Mouse (Mus musculus) lung, embryonic 15.5 days (tissue): ENCODE results near the gene Gm9495. TPM values are rescaled to one million over a fixed set of nuclear protein-coding genes. Genes with fewer than 3 reads are reported as not detected.
"Not testable (repeated sequence)": the region's sequence is repeated elsewhere in the genome, so short reads cannot be mapped to it uniquely, and the experiment has no call there.

Source experiments
- ATAC-seq: fragments of 200-750 bp; cut with Nextera tagmentation; 2 replicates; pipeline ENCODE4 v1.8.0; 2017; ENCODE audit warnings: moderate number of reproducible peaks, borderline replicate concordance; ENCODE audit not compliant: low FRiP score, low TSS enrichment; ENCODE audit errors: extremely low read depth
- H3K27ac ChIP-seq: fragments of 300-500 bp; sonication (generic); 2 replicates; pipeline ENCODE4 v1.5.1; 2015; ENCODE audit warnings: moderate library complexity, mild to moderate bottlenecking, inconsistent platforms
- H3K27me3 ChIP-seq: fragments of 300-500 bp; sonication (generic); 2 replicates; pipeline ENCODE4 v1.6.1; 2015; ENCODE audit warnings: inconsistent platforms
- H3K36me3 ChIP-seq: fragments of 300-500 bp; sonication (generic); 2 replicates; pipeline ENCODE4 v1.6.1; 2015; ENCODE audit warnings: inconsistent platforms
- H3K4me1 ChIP-seq: fragments of 300-500 bp; sonication (generic); 2 replicates; pipeline ENCODE4 v1.6.1; 2015; ENCODE audit warnings: inconsistent platforms
- H3K4me2 ChIP-seq: fragments of 300-500 bp; sonication (generic); 2 replicates; pipeline ENCODE4 v1.6.1; 2015; ENCODE audit warnings: inconsistent platforms, mild to moderate bottlenecking, moderate library complexity
- H3K4me3 ChIP-seq: fragments of 300-500 bp; sonication (generic); 2 replicates; pipeline ENCODE4 v1.5.1; 2015; ENCODE audit warnings: mild to moderate bottlenecking, inconsistent platforms
- H3K9ac ChIP-seq: fragments of 300-500 bp; sonication (generic); 2 replicates; pipeline ENCODE4 v1.6.1; 2015; ENCODE audit warnings: inconsistent platforms
- H3K9me3 ChIP-seq: fragments of 300-500 bp; sonication (generic); 2 replicates; pipeline ENCODE4 v1.6.1; 2016; ENCODE audit warnings: inconsistent platforms
- WGBS: fragments of 180-500 bp; shearing (Covaris S2); methylation state at CpG from one replicate; pipeline ENCODE4 v1.1.7; 2015; 5-methylcytosine and 5-hydroxymethylcytosine counted together
- polyA plus RNA-seq: library from polyadenylated mRNA; unstranded; fragments of >200 nt; fragmentation: Nextera tagmentation; extraction: Ambion mirVana; gene quantifications from 2 replicates; pipeline ENCODE4 v1.2.1, GENCODE M21; 2015

Gene Gm9495
- polyA plus RNA-seq = not detected in 2 replicates

- ATAC-seq, H3K27me3 ChIP-seq, H3K36me3 ChIP-seq, H3K4me2 ChIP-seq, H3K4me1 ChIP-seq, H3K9ac ChIP-seq, H3K4me3 ChIP-seq, H3K9me3 ChIP-seq, H3K27ac ChIP-seq: not testable (repeated sequence)
- WGBS = 70% methylated on average over 1 of the region's 3 CpGs
Measured at GRCm38 (mm10) chr8:69453465-69453864, at the start of gene Gm9495. Gm9495 (minus strand) TSS chr8:69453565.

- H3K9ac ChIP-seq, H3K4me2 ChIP-seq, H3K9me3 ChIP-seq, H3K4me1 ChIP-seq, H3K4me3 ChIP-seq, H3K27ac ChIP-seq, H3K36me3 ChIP-seq, H3K27me3 ChIP-seq, ATAC-seq: not testable (repeated sequence)
- WGBS = 87% methylated on average over 3 of the region's 3 CpGs
Measured at GRCm38 (mm10) chr8:69474946-69475345, 21.6 kb upstream of the Gm9495 start.

- not testable (repeated sequence) for ATAC-seq, H3K27me3 ChIP-seq, H3K4me3 ChIP-seq, H3K4me1 ChIP-seq, H3K9me3 ChIP-seq, H3K36me3 ChIP-seq, H3K4me2 ChIP-seq, H3K27ac ChIP-seq, H3K9ac ChIP-seq
- WGBS = 68% methylated on average over 3 of the region's 3 CpGs
Measured at GRCm38 (mm10) chr8:69420018-69420417, 33.3 kb downstream of the Gm9495 start.

GRCm38 (mm10) chr8:69414326-69414725, 39.0 kb downstream of the Gm9495 start:
- Histone ChIP-seq H3K27me3 (no peaks in the 10 kb centered on the region), H3K4me1 (no peaks in the 10 kb centered on the region), H3K4me2 (no peak overlapping the region), H3K27ac (no peak overlapping the region), H3K9ac (no peak overlapping the region), H3K36me3 (no peaks in the 10 kb centered on the region), H3K9me3 (no peaks in the 10 kb centered on the region), H3K4me3 (no peak overlapping the region)
- no peak for ATAC-seq
- WGBS = 83% methylated on average over 1 of the region's 1 CpGs

- 72% methylated on average over 6 of the region's 6 CpGs for WGBS
- no peaks in the 10 kb centered on the region for H3K27me3 ChIP-seq
Measured at GRCm38 (mm10) chr8:69404768-69405167, 48.6 kb downstream of the Gm9495 start.

GRCm38 (mm10) chr8:69399956-69400443, 53.4 kb downstream of the Gm9495 start:
- Histone ChIP-seq H3K9ac (peak overlapping the region; percentile 57), H3K27ac (peak overlapping the region; percentile 35; the same call in 1 of the 2 replicates), H3K4me3 (peak overlapping the region; percentile 46), H3K4me2 (peak overlapping the region; percentile 78), H3K27me3 (no peaks in the 10 kb centered on the region), H3K4me1 (0 out of 2 replicates have a peak, but pooled peaks cover 3% of the 10 kb centered on the region), H3K36me3 (no peaks in the 10 kb centered on the region), H3K9me3 (no peaks in the 10 kb centered on the region)
- 49% methylated on average over 4 of the region's 4 CpGs for WGBS
- ATAC-seq = no peak

More at GRCm38 (mm10) chr8:69404768-69405167, 48.6 kb downstream of the Gm9495 start:
- Histone ChIP-seq H3K4me3 (no peak overlapping the region), H3K4me1 (no peaks in the 10 kb centered on the region), H3K36me3 (no peaks in the 10 kb centered on the region), H3K9me3 (no peaks in the 10 kb centered on the region), H3K4me2 (no peak overlapping the region), H3K27ac (no peak overlapping the region), H3K9ac (no peak overlapping the region)
- ATAC-seq = no peak

- peak overlapping the region; percentile 78 for H3K4me2 ChIP-seq
- H3K36me3 ChIP-seq = no peaks in the 10 kb centered on the region
- no peaks in the 10 kb centered on the region for H3K9me3 ChIP-seq
- peak; percentile 62 for ATAC-seq
- peak overlapping the region; percentile 57 for H3K9ac ChIP-seq
- H3K4me1 ChIP-seq = peaks cover 6% of the 10 kb centered on the region; the same call in 1 of the 2 replicates
- H3K27ac ChIP-seq = peak overlapping the region; percentile 35
- H3K4me3 ChIP-seq = peak overlapping the region; percentile 46
- no peaks in the 10 kb centered on the region for H3K27me3 ChIP-seq
- WGBS = 8% methylated on average over 42 of the region's 43 CpGs
Measured at GRCm38 (mm10) chr8:69399181-69399955, 54.0 kb downstream of the Gm9495 start.

GRCm38 (mm10) chr8:69396196-69396595, 57.2 kb downstream of the Gm9495 start:
- Histone ChIP-seq H3K9me3 (0 out of 2 replicates have a peak, but pooled peaks cover 4% of the 10 kb centered on the region), H3K9ac (no peak overlapping the region), H3K36me3 (0 out of 2 replicates have a peak, but pooled peaks cover 7% of the 10 kb centered on the region), H3K4me3 (no peak overlapping the region), H3K27ac (no peak overlapping the region), H3K27me3 (no peaks in the 10 kb centered on the region), H3K4me1 (peaks cover 9% of the 10 kb centered on the region; the same call in 1 of the 2 replicates), H3K4me2 (peak overlapping the region; percentile 63; the same call in 1 of the 2 replicates)
- ATAC-seq = no peak
- 64% methylated on average over 6 of the region's 6 CpGs for WGBS

- Histone ChIP-seq H3K36me3 (0 out of 2 replicates have a peak, but pooled peaks cover 8% of the 10 kb centered on the region), H3K9ac (peak overlapping the region; percentile 94), H3K9me3 (0 out of 2 replicates have a peak, but pooled peaks cover 4% of the 10 kb centered on the region), H3K27me3 (no peaks in the 10 kb centered on the region), H3K4me2 (peak overlapping the region; percentile 63), H3K27ac (peak overlapping the region; percentile 98), H3K4me3 (peak overlapping the region; percentile 86), H3K4me1 (peaks cover 9% of the 10 kb centered on the region; the same call in 1 of the 2 replicates)
- under 1% methylated on average over 26 of the region's 26 CpGs for WGBS
- peak; percentile 98 for ATAC-seq
Measured at GRCm38 (mm10) chr8:69395050-69395789, 58.1 kb downstream of the Gm9495 start.

GRCm38 (mm10) chr8:69384361-69384760, 69.0 kb downstream of the Gm9495 start:
- Histone ChIP-seq H3K4me2 (no peak overlapping the region), H3K4me1 (no peaks in the 10 kb centered on the region), H3K9me3 (peaks cover 12% of the 10 kb centered on the region; the same call in 1 of the 2 replicates), H3K4me3 (no peak overlapping the region), H3K36me3 (peaks cover 25% of the 10 kb centered on the region), H3K27ac (no peak overlapping the region), H3K27me3 (no peaks in the 10 kb centered on the region), H3K9ac (no peak overlapping the region)
- 93% methylated on average over 6 of the region's 6 CpGs for WGBS
- ATAC-seq = no peak
